Mouse (Mus musculus): ENCODE data around the gene Fbxl5.

- no peak for TF ChIP-seq CTCF (IDR thresholded peaks at IDR 0.05; ENCODE audit: borderline replicate concordance, insufficient read depth, low read length)
- no peak for TF ChIP-seq POLR2A (IDR thresholded peaks at IDR 0.05; ENCODE audit: low read depth, low read length)
Observed at GRCm38 (mm10) chr5:43792354-43792753, 29.1 kb downstream of the Fbxl5 start.

Measured in embryonic fibroblast, embryonic 13.5 days (primary cell).